Mouse (Mus musculus): ENCODE results near the gene Gulp1.

Gene Gulp1

GRCm38 (mm10) chr1:44551461-44552370, at the start of gene Gulp1:
TSS of gene Gulp1 (plus strand) at chr1:44551511.
- DNase-seq (ENCODE audit: low read depth, low spot score), result peak; percentile 86

- DNase-seq (ENCODE audit: low read depth, low spot score), result no peak
These were observed 1.1 kb upstream of the Gulp1 start for GRCm38 (mm10) chr1:44550261-44550660.

- peak; percentile 39 for DNase-seq (ENCODE audit: low read depth, low spot score)
These were observed 1.1 kb downstream of the Gulp1 start for GRCm38 (mm10) chr1:44552371-44552841.

GRCm38 (mm10) chr1:44553166-44553898, 2.0 kb downstream of the Gulp1 start:
- peak; percentile 36 for DNase-seq (ENCODE audit: low read depth, low spot score)

- no peak for DNase-seq (ENCODE audit: low read depth, low spot score)
These were observed 16.1 kb downstream of the Gulp1 start for GRCm38 (mm10) chr1:44567431-44567830.

GRCm38 (mm10) chr1:44568296-44568695, 17.0 kb downstream of the Gulp1 start:
- DNase-seq (ENCODE audit: low read depth, low spot score), result peak; percentile 52

GRCm38 (mm10) chr1:44576001-44576400, 24.7 kb downstream of the Gulp1 start:
- DNase-seq (ENCODE audit: low read depth, low spot score), result no peak

- no peak for DNase-seq (ENCODE audit: low read depth, low spot score)
These were observed 25.3 kb downstream of the Gulp1 start for GRCm38 (mm10) chr1:44576610-44577009.

GRCm38 (mm10) chr1:44580390-44580789, 29.1 kb downstream of the Gulp1 start:
- DNase-seq (ENCODE audit: low read depth, low spot score), result no peak

- peak; percentile 33 for DNase-seq (ENCODE audit: low read depth, low spot score)
These were observed 33.6 kb downstream of the Gulp1 start for GRCm38 (mm10) chr1:44584886-44585385.

GRCm38 (mm10) chr1:44591742-44592141, 40.4 kb downstream of the Gulp1 start:
- peak; percentile 5 for DNase-seq (ENCODE audit: low read depth, low spot score)

GRCm38 (mm10) chr1:44593109-44593508, 41.8 kb downstream of the Gulp1 start:
- no peak for DNase-seq (ENCODE audit: low read depth, low spot score)

GRCm38 (mm10) chr1:44598312-44598711, 47.0 kb downstream of the Gulp1 start:
- no peak for DNase-seq (ENCODE audit: low read depth, low spot score)

GRCm38 (mm10) chr1:44613294-44614041, 62.2 kb downstream of the Gulp1 start:
- peak; percentile 83 for DNase-seq (ENCODE audit: low read depth, low spot score)

GRCm38 (mm10) chr1:44618751-44619150, 67.4 kb downstream of the Gulp1 start:
- no peak for DNase-seq (ENCODE audit: low read depth, low spot score)

GRCm38 (mm10) chr1:44634481-44634880, 83.2 kb downstream of the Gulp1 start:
- DNase-seq (ENCODE audit: low read depth, low spot score), result no peak

- DNase-seq (ENCODE audit: low read depth, low spot score), result no peak
These were observed 94.5 kb downstream of the Gulp1 start for GRCm38 (mm10) chr1:44645678-44646276.

- DNase-seq (ENCODE audit: low read depth, low spot score), result no peak
These were observed 127.7 kb downstream of the Gulp1 start for GRCm38 (mm10) chr1:44678974-44679373.

GRCm38 (mm10) chr1:44679415-44679814, 128.1 kb downstream of the Gulp1 start:
- DNase-seq (ENCODE audit: low read depth, low spot score), result no peak

- DNase-seq (ENCODE audit: low read depth, low spot score), result no peak
These were observed 131.2 kb downstream of the Gulp1 start for GRCm38 (mm10) chr1:44682556-44682955.

- DNase-seq (ENCODE audit: low read depth, low spot score), result no peak
These were observed 132.4 kb downstream of the Gulp1 start for GRCm38 (mm10) chr1:44683723-44684122.

Measured in ZHBTc4 (cell line).